Mouse (Mus musculus) erythroblast, embryonic 14.5 days (primary cell): Measurements from ENCODE around the gene Fbxw2.
"Not testable (repeated sequence)": the region's sequence is repeated elsewhere in the genome, so short reads cannot be mapped to it uniquely, and the experiment has no call there.

Experiments
- GATA1 ChIP-seq: IDR thresholded peaks from 2 replicates; pipeline ENCODE4 v1.6.1; 2012; ENCODE audit warnings: low read length, inconsistent platforms, mixed read lengths
- TAL1 ChIP-seq: IDR thresholded peaks from 3 replicates; pipeline ENCODE4 v1.6.1; 2012; ENCODE audit warnings: low read length, inconsistent platforms, mixed read lengths

DNA sequence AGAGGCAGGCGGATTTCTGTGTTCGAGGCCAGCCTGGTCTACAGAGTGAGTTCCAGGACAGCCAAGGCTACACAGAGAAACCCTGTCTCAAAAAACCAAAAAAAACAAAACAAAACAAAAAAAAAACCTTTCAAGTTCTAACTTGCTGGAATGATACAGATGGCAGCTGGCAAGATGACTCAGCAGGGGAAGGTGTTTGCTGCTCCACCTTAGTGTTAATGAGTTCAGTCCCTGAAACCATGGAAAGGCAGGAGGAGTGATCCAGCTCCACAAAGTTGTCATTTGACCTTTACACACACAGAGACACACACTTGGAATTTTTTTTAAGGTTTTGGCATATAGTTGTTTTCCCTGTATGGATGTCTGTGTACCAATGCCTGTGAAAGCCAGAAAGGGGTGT lies 10.2 kb downstream of the Fbxw2 start:
- TF ChIP-seq GATA1, TAL1: not testable (repeated sequence)
